Mouse (Mus musculus) stomach, embryonic 15.5 days (tissue): ENCODE results near the gene Ccne1. TPM values are rescaled to one million over a fixed set of nuclear protein-coding genes. Genes with fewer than 3 reads are reported as not detected.

ENCODE experiments used
- ATAC-seq: fragments of 200-750 bp; cut with Nextera tagmentation; 2 replicates; pipeline ENCODE4 v1.8.0; 2017; ENCODE audit warnings: low read depth, moderate number of reproducible peaks, moderate TSS enrichment; ENCODE audit not compliant: insufficient read depth, low FRiP score
- H3K27ac ChIP-seq: fragments of 300-500 bp; sonication (generic); 2 replicates; pipeline ENCODE4 v1.5.1; 2015; ENCODE audit warnings: mild to moderate bottlenecking, inconsistent platforms
- H3K27me3 ChIP-seq: fragments of 300-500 bp; sonication (generic); replicated peaks from 2 replicates; pipeline ENCODE4 v1.6.1; 2015; ENCODE audit warnings: inconsistent platforms
- H3K36me3 ChIP-seq: fragments of 300-500 bp; sonication (generic); 2 replicates; pipeline ENCODE4 v1.6.1; 2015; ENCODE audit warnings: inconsistent platforms
- H3K4me1 ChIP-seq: fragments of 300-500 bp; sonication (generic); 2 replicates; pipeline ENCODE4 v1.6.1; 2015; ENCODE audit warnings: inconsistent platforms
- H3K4me2 ChIP-seq: fragments of 300-500 bp; sonication (generic); 2 replicates; pipeline ENCODE4 v1.6.1; 2015; ENCODE audit warnings: mild to moderate bottlenecking, inconsistent platforms
- H3K4me3 ChIP-seq: fragments of 300-500 bp; sonication (generic); replicated peaks from 2 replicates; pipeline ENCODE4 v1.5.1; 2015; ENCODE audit warnings: inconsistent platforms
- H3K9ac ChIP-seq: fragments of 300-500 bp; sonication (generic); 2 replicates; pipeline ENCODE4 v1.6.1; 2015; ENCODE audit warnings: inconsistent platforms
- H3K9me3 ChIP-seq: fragments of 300-500 bp; sonication (generic); 2 replicates; pipeline ENCODE4 v1.6.1; 2016; ENCODE audit warnings: inconsistent platforms
- WGBS: fragments of 180-500 bp; shearing (Covaris S2); methylation state at CpG from one replicate; pipeline ENCODE4 v1.1.7; 2015; 5-methylcytosine and 5-hydroxymethylcytosine counted together
- polyA plus RNA-seq: library from polyadenylated mRNA; unstranded; fragments of >200 nt; fragmentation: Nextera tagmentation; extraction: Ambion mirVana; gene quantifications from 2 replicates; pipeline ENCODE4 v1.2.1, GENCODE M21; 2015

Gene Ccne1
- 57.0 and 58.6 TPM in 2 replicates for polyA plus RNA-seq

DNA sequence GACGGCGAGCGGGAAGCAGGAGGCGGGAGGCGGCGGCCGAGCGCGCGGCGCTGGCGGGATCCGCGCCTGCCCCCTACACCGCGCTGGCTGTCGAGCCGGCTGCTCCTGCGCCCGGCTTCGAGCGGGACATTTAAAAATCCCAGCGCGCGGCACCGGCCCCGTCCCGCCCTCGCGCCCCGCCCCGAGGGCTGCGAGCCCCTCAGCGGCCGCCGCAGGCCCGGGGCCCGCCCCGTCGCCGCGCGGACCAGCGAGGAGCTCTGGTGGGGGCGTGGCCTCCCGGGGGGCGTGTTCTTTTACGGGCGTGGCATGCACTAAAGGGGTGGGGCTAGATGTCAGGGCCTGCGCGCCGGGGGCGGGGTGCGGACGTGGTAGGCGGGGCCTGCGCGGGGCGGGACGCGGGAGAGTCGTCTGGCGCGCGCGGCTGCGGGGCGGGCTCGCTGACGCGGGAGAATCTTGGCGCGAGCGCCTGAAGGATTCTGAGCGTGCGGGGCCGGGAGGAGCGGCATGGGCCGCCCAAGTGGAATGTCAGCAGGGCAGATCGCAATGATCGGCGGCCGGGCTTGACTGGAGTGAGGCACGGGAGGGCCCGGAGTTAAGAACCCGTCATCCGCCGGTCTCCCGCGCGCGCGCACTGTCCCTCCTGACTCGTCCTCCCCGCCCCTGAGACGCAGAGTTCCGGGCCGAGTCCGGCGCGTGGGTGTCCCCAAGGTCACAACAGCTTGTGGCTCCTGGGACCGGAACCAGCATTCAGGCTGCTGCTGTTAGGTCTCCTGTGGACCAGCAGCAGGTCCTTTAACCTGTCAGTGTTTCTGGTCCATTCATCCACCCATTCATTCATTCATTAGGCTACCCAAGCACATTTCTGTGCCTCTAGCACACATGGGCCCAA, at the start of gene Ccne1:
Gene Ccne1 (minus strand): TSS at position 164 of the 889 bp plus-strand sequence.
- no peaks in the 10 kb centered on the region for H3K9me3 ChIP-seq
- H3K4me2 ChIP-seq = peak within 1 kb of the TSS; percentile 93
- peak; percentile 91 for ATAC-seq
- peak within 1 kb of the TSS; percentile 79 for H3K27ac ChIP-seq
- WGBS = under 1% methylated on average over 95 of the region's 102 CpGs
- peak within 1 kb of the TSS; percentile 60 for H3K9ac ChIP-seq
- H3K36me3 ChIP-seq = no peaks in the 10 kb centered on the region
- peaks cover 27% of the 10 kb centered on the region for H3K4me1 ChIP-seq
- H3K4me3 ChIP-seq = peak within 1 kb of the TSS; percentile 68
- no peaks in the 10 kb centered on the region for H3K27me3 ChIP-seq

- no peaks in the 10 kb centered on the region for H3K9me3 ChIP-seq
- WGBS = 76% methylated on average over 5 of the region's 5 CpGs
- ATAC-seq = no peak
These were observed 48.5 kb upstream of the Ccne1 start for GRCm38 (mm10) chr7:38155829-38156228.

GRCm38 (mm10) chr7:38152571-38152970, 45.2 kb upstream of the Ccne1 start:
- Histone ChIP-seq H3K27me3 (no peaks in the 10 kb centered on the region), H3K27ac (no peak overlapping the region), H3K4me2 (no peak overlapping the region), H3K9ac (no peak overlapping the region), H3K9me3 (no peaks in the 10 kb centered on the region; the same call in 1 of the 2 replicates), H3K4me3 (no peak overlapping the region), H3K36me3 (no peaks in the 10 kb centered on the region), H3K4me1 (no peaks in the 10 kb centered on the region; the same call in 1 of the 2 replicates)
- no peak for ATAC-seq
- WGBS = 86% methylated on average over 3 of the region's 3 CpGs

More at GRCm38 (mm10) chr7:38155829-38156228, 48.5 kb upstream of the Ccne1 start:
- Histone ChIP-seq H3K27me3 (no peaks in the 10 kb centered on the region), H3K4me3 (no peak overlapping the region), H3K27ac (no peak overlapping the region), H3K36me3 (no peaks in the 10 kb centered on the region), H3K4me1 (no peaks in the 10 kb centered on the region; the same call in 1 of the 2 replicates), H3K4me2 (no peak overlapping the region), H3K9ac (no peak overlapping the region)

- 50% methylated on average over 13 of the region's 14 CpGs for WGBS
- no peaks in the 10 kb centered on the region; the same call in 1 of the 2 replicates for H3K9me3 ChIP-seq
These were observed 44.5 kb upstream of the Ccne1 start for GRCm38 (mm10) chr7:38151706-38152312.

GRCm38 (mm10) chr7:38147477-38147876, 40.1 kb upstream of the Ccne1 start:
- Histone ChIP-seq H3K27me3 (no peaks in the 10 kb centered on the region), H3K4me2 (no peak overlapping the region)
- 86% methylated on average over 6 of the region's 6 CpGs for WGBS

More at GRCm38 (mm10) chr7:38151706-38152312, 44.5 kb upstream of the Ccne1 start:
- Histone ChIP-seq H3K4me2 (no peak overlapping the region), H3K9ac (no peak overlapping the region), H3K36me3 (no peaks in the 10 kb centered on the region), H3K27ac (no peak overlapping the region), H3K4me1 (no peaks in the 10 kb centered on the region; the same call in 1 of the 2 replicates), H3K4me3 (no peak overlapping the region), H3K27me3 (no peaks in the 10 kb centered on the region)
- ATAC-seq = no peak

DNA sequence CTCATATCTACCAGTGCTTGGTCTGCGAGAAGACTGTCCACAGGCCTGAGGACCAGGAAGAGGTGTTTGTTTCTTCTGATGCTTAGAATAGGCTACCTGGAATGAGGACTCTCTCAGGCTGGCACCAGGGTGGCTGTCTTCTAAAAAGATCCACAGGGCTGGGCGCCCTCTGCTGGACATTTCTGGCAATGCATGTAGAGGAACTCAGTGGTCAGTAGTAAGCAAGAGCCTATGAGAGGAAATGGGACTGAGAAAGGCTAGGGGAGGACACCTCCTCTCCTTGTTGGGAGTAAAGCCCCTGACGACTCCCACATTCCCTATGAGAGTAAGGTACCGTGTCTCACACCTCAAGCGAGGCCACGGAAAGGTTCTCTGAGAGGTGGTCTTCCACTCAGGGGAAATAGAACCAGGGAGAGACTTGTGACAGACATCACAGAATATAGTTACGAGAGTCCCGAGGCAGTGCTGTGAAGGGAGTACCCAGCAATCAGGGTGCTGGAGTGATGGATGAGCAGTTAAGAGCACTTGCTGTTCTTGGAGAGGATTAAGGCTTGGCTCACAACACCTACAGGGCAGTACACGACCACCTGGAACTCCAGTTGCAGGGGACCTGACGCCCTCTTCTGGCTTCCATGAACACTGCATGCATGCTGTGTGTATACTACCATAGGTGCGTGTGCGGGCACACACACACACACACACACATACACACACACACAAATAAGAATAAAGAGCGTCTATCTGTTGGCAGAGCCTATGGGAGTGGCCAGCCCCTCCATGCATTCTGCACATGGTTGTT, 34.6 kb upstream of the Ccne1 start:
- no peak overlapping the region for H3K4me2 ChIP-seq
- H3K4me1 ChIP-seq = no peaks in the 10 kb centered on the region
- no peak overlapping the region for H3K9ac ChIP-seq
- H3K27me3 ChIP-seq = no peaks in the 10 kb centered on the region
- WGBS = 58% methylated on average over 13 of the region's 13 CpGs
- no peaks in the 10 kb centered on the region for H3K9me3 ChIP-seq
- no peak overlapping the region for H3K27ac ChIP-seq
- H3K36me3 ChIP-seq = no peaks in the 10 kb centered on the region
- H3K4me3 ChIP-seq = no peak overlapping the region
- ATAC-seq = peak; percentile 41; the same call in 1 of the 2 replicates

More at GRCm38 (mm10) chr7:38147477-38147876, 40.1 kb upstream of the Ccne1 start:
- H3K36me3 ChIP-seq = no peaks in the 10 kb centered on the region
- no peak overlapping the region for H3K4me3 ChIP-seq
- no peak overlapping the region for H3K9ac ChIP-seq
- no peak overlapping the region for H3K27ac ChIP-seq
- ATAC-seq = no peak
- H3K9me3 ChIP-seq = no peaks in the 10 kb centered on the region; the same call in 1 of the 2 replicates
- H3K4me1 ChIP-seq = no peaks in the 10 kb centered on the region; the same call in 1 of the 2 replicates

- Histone ChIP-seq H3K36me3 (no peaks in the 10 kb centered on the region), H3K27ac (no peak overlapping the region), H3K27me3 (no peaks in the 10 kb centered on the region), H3K9ac (no peak overlapping the region), H3K4me2 (no peak overlapping the region), H3K4me3 (no peak overlapping the region), H3K9me3 (no peaks in the 10 kb centered on the region), H3K4me1 (no peaks in the 10 kb centered on the region)
- 47% methylated on average over 9 of the region's 9 CpGs for WGBS
- ATAC-seq = no peak
These were observed 33.0 kb upstream of the Ccne1 start for GRCm38 (mm10) chr7:38140324-38140723.

DNA sequence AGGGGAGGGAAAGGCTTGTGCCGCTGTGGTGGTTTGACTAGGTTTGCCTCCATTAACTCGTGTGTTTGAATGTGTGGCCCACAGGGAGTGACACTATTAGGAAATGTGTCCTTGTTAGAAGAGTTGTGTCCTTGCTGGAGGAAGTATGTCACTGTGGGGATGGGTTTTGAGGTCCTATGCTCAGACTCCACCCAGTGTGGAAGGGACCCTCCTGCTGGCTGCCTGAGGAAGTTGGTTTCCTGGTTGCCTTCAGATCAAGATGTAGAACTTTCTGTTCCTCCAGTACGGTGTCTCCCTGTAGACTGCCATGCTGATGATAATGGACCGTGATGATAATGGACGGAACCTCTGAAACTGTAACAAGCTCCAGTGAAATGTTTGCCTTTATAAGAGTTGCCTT, 27.1 kb upstream of the Ccne1 start:
- 88% methylated on average over 5 of the region's 5 CpGs for WGBS
- ATAC-seq = no peak
- no peak overlapping the region for H3K9ac ChIP-seq

DNA sequence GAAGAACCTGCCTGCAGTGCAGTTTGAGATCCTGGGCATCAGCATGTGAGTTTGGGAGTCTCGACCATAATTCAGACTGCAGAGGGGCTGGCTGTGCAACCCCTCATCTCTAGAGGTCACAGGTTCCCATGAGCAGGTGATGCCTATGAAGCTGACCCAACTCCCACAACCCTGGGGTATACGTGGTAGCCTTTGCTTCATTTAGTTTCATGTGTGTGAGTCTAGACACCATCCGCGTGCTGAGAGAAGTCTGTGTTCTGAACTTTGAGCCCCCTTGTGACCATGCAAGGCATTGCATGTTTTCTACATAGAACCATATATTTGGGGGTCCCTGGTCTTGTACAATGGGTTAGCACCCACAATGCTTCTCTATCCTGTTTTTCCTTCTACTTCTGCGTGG, 23.9 kb upstream of the Ccne1 start:
- WGBS = 28% methylated on average over 5 of the region's 5 CpGs
- Histone ChIP-seq H3K27ac (no peak overlapping the region), H3K9ac (no peak overlapping the region), H3K36me3 (no peaks in the 10 kb centered on the region), H3K9me3 (no peaks in the 10 kb centered on the region), H3K4me2 (no peak overlapping the region), H3K27me3 (no peaks in the 10 kb centered on the region), H3K4me3 (no peak overlapping the region), H3K4me1 (no peaks in the 10 kb centered on the region)
- no peak for ATAC-seq

More for the DNA sequence above, 27.1 kb upstream of the Ccne1 start:
- H3K36me3 ChIP-seq = no peaks in the 10 kb centered on the region
- no peak overlapping the region for H3K27ac ChIP-seq
- no peaks in the 10 kb centered on the region for H3K4me1 ChIP-seq
- no peaks in the 10 kb centered on the region for H3K27me3 ChIP-seq
- no peak overlapping the region for H3K4me2 ChIP-seq
- no peaks in the 10 kb centered on the region for H3K9me3 ChIP-seq
- no peak overlapping the region for H3K4me3 ChIP-seq

- no peak overlapping the region for H3K4me3 ChIP-seq
- H3K9me3 ChIP-seq = no peaks in the 10 kb centered on the region
- no peak overlapping the region for H3K27ac ChIP-seq
- no peaks in the 10 kb centered on the region for H3K4me1 ChIP-seq
- no peaks in the 10 kb centered on the region for H3K36me3 ChIP-seq
- WGBS = 63% methylated on average over 26 of the region's 26 CpGs
- no peak for ATAC-seq
- no peaks in the 10 kb centered on the region for H3K27me3 ChIP-seq
- H3K4me2 ChIP-seq = no peak overlapping the region
- no peak overlapping the region for H3K9ac ChIP-seq
These were observed 22.8 kb upstream of the Ccne1 start for GRCm38 (mm10) chr7:38129986-38130729.

DNA sequence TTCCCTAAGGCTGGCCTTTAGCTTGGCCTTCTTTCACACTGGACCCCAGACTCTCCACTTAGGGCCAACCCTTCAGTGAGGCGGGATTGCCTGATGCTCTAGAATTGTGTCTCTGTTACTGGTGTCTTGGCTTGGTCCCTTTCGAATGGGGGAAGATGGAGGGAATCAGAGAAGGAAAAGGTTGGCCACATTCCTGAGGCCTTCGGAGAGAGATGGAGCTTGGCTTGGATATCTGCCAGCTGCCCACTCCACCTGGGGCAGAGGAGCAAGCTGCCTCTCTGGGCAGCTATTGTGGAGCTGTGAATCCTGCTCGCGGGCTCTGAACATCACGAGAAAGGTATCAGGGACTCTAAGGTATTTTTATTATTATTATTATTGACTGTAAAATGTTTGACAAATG, 22.2 kb upstream of the Ccne1 start:
- Histone ChIP-seq H3K4me1 (no peaks in the 10 kb centered on the region), H3K4me2 (no peak overlapping the region), H3K27ac (no peak overlapping the region), H3K9ac (no peak overlapping the region), H3K9me3 (no peaks in the 10 kb centered on the region), H3K4me3 (no peak overlapping the region), H3K27me3 (no peaks in the 10 kb centered on the region), H3K36me3 (no peaks in the 10 kb centered on the region)
- WGBS = 75% methylated on average over 6 of the region's 6 CpGs
- ATAC-seq = no peak
